Mouse (Mus musculus): ENCODE data around the gene Dhx38.

DNA sequence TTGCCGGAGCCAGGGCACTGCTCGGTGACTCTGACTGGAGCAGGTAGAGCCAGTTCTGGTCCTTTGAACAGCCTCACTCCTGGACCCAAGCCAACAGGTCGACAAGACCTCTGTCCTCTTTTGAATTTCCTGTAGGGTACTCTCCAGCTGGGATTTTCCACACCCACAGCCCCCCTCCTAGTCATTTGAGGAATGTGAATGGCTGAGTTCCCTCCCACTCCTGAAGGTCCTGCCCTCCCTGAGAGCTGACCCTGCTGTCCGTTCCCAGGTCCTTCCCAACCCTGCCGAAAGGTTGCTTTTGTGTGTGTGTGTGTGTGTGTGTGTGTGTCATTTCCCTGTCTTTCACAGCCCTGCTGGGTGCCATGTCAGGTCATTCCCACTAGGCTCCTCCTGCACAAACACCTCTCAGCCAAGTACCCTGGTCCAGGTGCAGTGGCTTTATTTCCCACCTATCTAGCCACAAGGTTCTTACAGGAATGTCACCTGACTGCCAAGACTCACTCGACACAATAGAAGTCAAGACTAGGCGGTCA lies 21.4 kb upstream of the Dhx38 start:
- TF ChIP-seq CTCF (IDR thresholded peaks at IDR 0.05; ENCODE audit: control insufficient read depth, insufficient read depth, low read length) (no peak), POLR2A (IDR thresholded peaks at IDR 0.05; ENCODE audit: borderline replicate concordance, control insufficient read depth, low read depth, low read length) (no peak)
